Mouse (Mus musculus): ENCODE measurements around the gene Snrpd3. TPM values are rescaled to one million over a fixed set of nuclear protein-coding genes. Genes with fewer than 3 reads are reported as not detected.

Snrpd3 gene
- polyA plus RNA-seq, 1 experiment, result 195 TPM

Other genes with a start within 250 kb of the Snrpd3 start
- 1.3 TPM for gene Adora2a, start 200.7 kb upstream of the Snrpd3 start, polyA plus RNA-seq (2012; fragmentation: generic; extraction: Trizol)
- 0.04 TPM for gene Upb1, start 116.4 kb upstream of the Snrpd3 start, polyA plus RNA-seq (2012; fragmentation: generic; extraction: Trizol)
- 17.5 TPM for gene Gucd1, start 421 bp downstream of the Snrpd3 start, polyA plus RNA-seq (2012; fragmentation: generic; extraction: Trizol)
- gene Lrrc75b, start 42.8 kb downstream of the Snrpd3 start, polyA plus RNA-seq (2012; fragmentation: generic; extraction: Trizol), result 1.1 TPM
- 0.06 TPM for gene Ggt1, start 44.1 kb downstream of the Snrpd3 start, polyA plus RNA-seq (2012; fragmentation: generic; extraction: Trizol)
- 0.22 TPM for gene Ggt5, start 71.8 kb downstream of the Snrpd3 start, polyA plus RNA-seq (2012; fragmentation: generic; extraction: Trizol)
- gene Susd2, start 126.5 kb downstream of the Snrpd3 start, polyA plus RNA-seq (2012; fragmentation: generic; extraction: Trizol), result 0.12 TPM
- 24.0 TPM for gene Cabin1, start 246.8 kb downstream of the Snrpd3 start, polyA plus RNA-seq (2012; fragmentation: generic; extraction: Trizol)

All from myocyte (in vitro differentiated cells).